Mouse (Mus musculus) kidney, postnatal 0 days (tissue): ENCODE measurements at regions not wholly inside any gene's neighbourhood (a gene's known extent, or its start where the extent isn't known, plus 50 kb on each side); places are given as distances from the start of the nearest gene placed in this dataset.

Experiments used
- ATAC-seq: fragments of 200-750 bp; cut with Nextera tagmentation; replicated peaks from 2 replicates; pipeline ENCODE4 v1.8.0; 2017; ENCODE audit warnings: low read depth, moderate number of reproducible peaks, moderate TSS enrichment, moderate library complexity; ENCODE audit not compliant: low FRiP score
- DNase-seq: peaks from one replicate; pipeline ENCODE4 v3.0.0-alpha.2; 2016; ENCODE audit warnings: low spot score
- H3K27ac ChIP-seq: fragments of 300-500 bp; sonication (generic); 2 replicates; pipeline ENCODE4 v1.5.1; 2014; ENCODE audit warnings: mild to moderate bottlenecking
- H3K27me3 ChIP-seq: fragments of 300-500 bp; sonication (generic); 2 replicates; pipeline ENCODE4 v1.6.1; 2014; ENCODE audit warnings: low read length, mixed read lengths; ENCODE audit not compliant: insufficient read depth
- H3K36me3 ChIP-seq: fragments of 300-500 bp; sonication (generic); 2 replicates; pipeline ENCODE4 v1.6.1; 2014; ENCODE audit warnings: low read length, mixed read lengths; ENCODE audit not compliant: insufficient read depth
- H3K4me1 ChIP-seq: fragments of 300-500 bp; sonication (generic); replicated peaks from 2 replicates; pipeline ENCODE4 v1.6.1; 2014; ENCODE audit warnings: antibody characterized with exemption, low read length, mixed read lengths; ENCODE audit not compliant: insufficient read depth
- H3K4me2 ChIP-seq: fragments of 300-500 bp; sonication (generic); 2 replicates; pipeline ENCODE4 v1.6.1; 2014; ENCODE audit warnings: mild to moderate bottlenecking, low read length, moderate library complexity, mixed read lengths
- H3K4me3 ChIP-seq: fragments of 300-500 bp; sonication (generic); replicated peaks from 2 replicates; pipeline ENCODE4 v1.5.1; 2014; ENCODE audit warnings: low read depth, low read length
- H3K9ac ChIP-seq: fragments of 300-500 bp; sonication (generic); 2 replicates; pipeline ENCODE4 v1.6.1; 2014; ENCODE audit warnings: low read depth, low read length
- H3K9me3 ChIP-seq: fragments of 300-500 bp; sonication (generic); replicated peaks from 2 replicates; pipeline ENCODE4 v1.6.1; 2016; ENCODE audit warnings: low read length, inconsistent platforms, mixed read lengths
- CTCF ChIP-seq: IDR thresholded peaks from 2 replicates; pipeline ENCODE4 v1.5.1; 2016; ENCODE audit warnings: antibody characterized with exemption, low read depth, mild to moderate bottlenecking, moderate library complexity
- WGBS: fragments of 180-500 bp; shearing (Covaris S2); extraction: QIAGEN DNeasy Blood & Tissue Kit; methylation state at CpG from one replicate; pipeline ENCODE4 v1.1.7; 2014; 5-methylcytosine and 5-hydroxymethylcytosine counted together

DNA sequence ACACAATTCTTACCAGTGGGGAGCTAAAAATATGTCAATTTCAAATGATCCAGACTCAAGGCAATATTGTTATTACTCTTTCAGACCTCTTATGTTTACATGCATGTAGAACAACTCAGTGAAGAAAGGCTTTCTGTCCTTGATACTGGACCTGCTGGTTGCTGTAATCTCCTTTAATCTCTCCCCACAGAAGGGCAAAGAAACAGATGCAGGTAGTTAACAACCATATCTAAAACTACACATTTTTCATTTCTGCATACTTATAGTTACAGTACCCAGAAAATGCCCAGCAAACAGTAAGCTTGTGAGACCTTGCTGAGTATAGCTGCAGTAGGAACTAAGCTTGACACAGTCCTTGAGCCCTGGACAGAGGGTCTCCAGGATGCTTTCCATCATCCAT is 585.1 kb upstream of the Stxbp6 start:
- no peak for DNase-seq
- Histone ChIP-seq H3K27me3 (no peaks in the 10 kb centered on the region), H3K4me2 (no peak overlapping the region), H3K9me3 (no peaks in the 10 kb centered on the region), H3K27ac (no peak overlapping the region), H3K9ac (no peak overlapping the region), H3K4me3 (no peak overlapping the region), H3K36me3 (no peaks in the 10 kb centered on the region), H3K4me1 (no peaks in the 10 kb centered on the region)
- no peak for ATAC-seq
- no peak for TF ChIP-seq CTCF

DNA sequence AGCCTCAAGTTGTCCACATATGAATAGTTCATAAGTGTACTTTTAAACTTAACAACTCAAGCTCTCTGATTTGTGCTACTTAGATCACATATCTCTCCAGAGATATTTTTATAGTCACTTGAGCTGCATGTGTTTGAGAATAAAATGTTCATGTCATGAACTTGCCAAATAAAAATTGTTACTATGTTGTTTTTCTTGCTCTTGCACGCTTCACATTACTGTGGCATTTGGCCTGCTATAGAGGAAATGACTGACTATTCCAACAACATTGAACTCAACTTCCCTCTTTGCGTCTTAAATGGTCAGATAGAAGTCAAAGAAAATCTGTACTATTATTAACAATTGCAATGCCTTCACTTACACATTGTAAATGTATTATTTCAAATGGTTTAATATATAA is 582.1 kb upstream of the Stxbp6 start:
- no peak for ATAC-seq
- 31% methylated on average over 2 of the region's 2 CpGs for WGBS
- H3K27me3 ChIP-seq: no peaks in the 10 kb centered on the region

DNA sequence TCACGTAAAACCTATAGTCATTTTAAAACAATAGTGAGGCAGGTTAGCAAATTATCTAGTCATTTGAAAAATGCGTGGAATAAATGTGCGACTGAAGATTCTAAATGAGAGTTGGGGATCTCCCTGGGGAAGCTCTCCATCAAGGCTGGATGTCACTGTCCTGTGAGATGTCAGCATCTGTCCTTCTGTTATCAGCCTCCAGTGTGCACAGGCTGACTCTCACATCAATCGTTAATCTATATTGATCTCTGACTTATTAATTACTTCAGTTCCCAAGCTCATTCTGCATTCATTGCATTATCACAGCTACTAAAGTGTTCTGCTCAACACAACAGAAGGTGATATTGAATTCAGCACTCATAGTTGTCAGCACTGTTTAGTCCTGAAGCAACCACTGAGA is 574.1 kb upstream of the Stxbp6 start:
- 92% methylated on average over 4 of the region's 4 CpGs for WGBS
- Histone ChIP-seq H3K27me3 (no peaks in the 10 kb centered on the region), H3K4me3 (no peak overlapping the region), H3K36me3 (no peaks in the 10 kb centered on the region), H3K27ac (no peak overlapping the region), H3K9ac (no peak overlapping the region), H3K4me2 (no peak overlapping the region), H3K9me3 (no peaks in the 10 kb centered on the region), H3K4me1 (no peaks in the 10 kb centered on the region)
- DNase-seq (no peak), ATAC-seq (no peak)
- no peak for TF ChIP-seq CTCF

More for the DNA sequence above, 582.1 kb upstream of the Stxbp6 start:
- no peak overlapping the region for H3K9ac ChIP-seq
- DNase-seq: peak; percentile 75
- H3K36me3 ChIP-seq: no peaks in the 10 kb centered on the region
- no peak overlapping the region for H3K27ac ChIP-seq
- no peak for TF ChIP-seq CTCF
- H3K4me1 ChIP-seq: no peaks in the 10 kb centered on the region
- H3K9me3 ChIP-seq: no peaks in the 10 kb centered on the region
- H3K4me3 ChIP-seq: no peak overlapping the region
- H3K4me2 ChIP-seq: no peak overlapping the region

DNA sequence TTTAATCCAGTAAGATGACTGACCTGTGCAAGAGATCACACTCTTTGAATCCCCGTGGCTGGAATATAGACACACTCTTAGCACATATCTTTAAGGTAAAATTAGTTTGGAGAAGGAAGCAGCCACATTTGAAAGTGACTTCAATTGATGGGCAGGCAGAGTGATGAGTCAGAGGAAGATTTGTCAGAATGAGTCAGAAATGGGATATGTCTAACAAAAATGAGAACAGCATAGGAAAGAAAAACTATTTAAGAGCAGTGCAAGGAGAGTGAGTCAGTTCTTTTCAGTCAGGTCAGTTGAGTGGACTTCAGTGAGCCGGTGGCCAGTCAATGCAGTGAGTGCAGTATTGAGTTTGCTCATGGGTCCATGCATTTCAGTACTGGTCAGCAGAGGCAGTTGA is 569.7 kb upstream of the Stxbp6 start:
- no peak for DNase-seq
- Histone ChIP-seq H3K4me3 (no peak overlapping the region), H3K4me1 (no peaks in the 10 kb centered on the region), H3K9ac (no peak overlapping the region), H3K27ac (no peak overlapping the region), H3K36me3 (no peaks in the 10 kb centered on the region), H3K27me3 (no peaks in the 10 kb centered on the region), H3K9me3 (no peaks in the 10 kb centered on the region), H3K4me2 (no peak overlapping the region)
- TF ChIP-seq CTCF: no peak
- no peak for ATAC-seq
- WGBS: 78% methylated on average over 2 of the region's 2 CpGs

DNA sequence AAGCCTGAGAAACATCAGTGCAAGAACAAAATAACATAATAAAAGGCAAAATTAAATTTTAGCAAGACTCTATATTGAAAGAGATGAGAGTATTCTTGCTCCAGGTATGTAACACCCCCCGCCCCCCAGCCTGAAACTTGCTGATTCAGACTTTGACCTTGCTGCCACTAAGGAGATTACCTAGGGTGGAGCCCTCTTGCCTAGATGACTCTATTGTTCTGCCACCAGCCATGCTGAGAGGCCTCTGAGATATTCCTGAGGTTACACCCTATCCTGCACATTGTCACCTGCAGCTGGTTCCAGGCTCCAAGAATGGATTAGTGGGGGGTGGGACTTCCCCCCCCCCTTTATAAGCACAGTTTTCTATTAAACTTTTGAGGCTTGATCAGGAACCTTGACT is 548.3 kb upstream of the Stxbp6 start:
- Histone ChIP-seq H3K4me3 (no peak overlapping the region), H3K4me2 (no peak overlapping the region), H3K9ac (no peak overlapping the region), H3K36me3 (no peaks in the 10 kb centered on the region), H3K27ac (no peak overlapping the region), H3K27me3 (no peaks in the 10 kb centered on the region), H3K4me1 (no peaks in the 10 kb centered on the region), H3K9me3 (no peaks in the 10 kb centered on the region)
- DNase-seq (no peak), ATAC-seq (no peak)
- TF ChIP-seq CTCF: no peak
- 96% methylated on average over 1 of the region's 1 CpGs for WGBS

DNA sequence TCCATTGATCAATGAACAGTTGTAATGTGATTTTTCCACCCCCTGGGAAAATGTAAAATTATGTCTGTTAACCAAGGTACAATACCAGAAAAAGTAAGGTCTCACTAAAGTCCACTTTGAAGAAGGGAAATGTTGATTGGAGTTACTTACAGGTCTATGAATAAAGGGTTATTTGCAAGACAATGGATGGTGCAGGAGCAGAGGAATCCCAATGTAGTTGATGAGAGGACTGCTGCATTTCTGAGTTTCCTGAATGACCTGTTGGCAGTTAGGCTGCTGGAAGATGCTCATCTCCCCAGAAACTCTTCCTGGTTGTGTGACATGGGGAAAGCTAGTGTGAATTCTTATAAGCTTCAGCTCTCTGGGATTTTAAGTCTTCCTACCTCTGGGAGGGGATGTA is 545.5 kb upstream of the Stxbp6 start:
- no peak overlapping the region for H3K9ac ChIP-seq
- H3K9me3 ChIP-seq: no peaks in the 10 kb centered on the region
- H3K36me3 ChIP-seq: no peaks in the 10 kb centered on the region
- H3K27me3 ChIP-seq: no peaks in the 10 kb centered on the region
- DNase-seq (no peak), ATAC-seq (no peak)
- no peak overlapping the region for H3K4me2 ChIP-seq
- no peak overlapping the region for H3K4me3 ChIP-seq
- no peak overlapping the region for H3K27ac ChIP-seq
- no peak for TF ChIP-seq CTCF
- H3K4me1 ChIP-seq: no peaks in the 10 kb centered on the region

DNA sequence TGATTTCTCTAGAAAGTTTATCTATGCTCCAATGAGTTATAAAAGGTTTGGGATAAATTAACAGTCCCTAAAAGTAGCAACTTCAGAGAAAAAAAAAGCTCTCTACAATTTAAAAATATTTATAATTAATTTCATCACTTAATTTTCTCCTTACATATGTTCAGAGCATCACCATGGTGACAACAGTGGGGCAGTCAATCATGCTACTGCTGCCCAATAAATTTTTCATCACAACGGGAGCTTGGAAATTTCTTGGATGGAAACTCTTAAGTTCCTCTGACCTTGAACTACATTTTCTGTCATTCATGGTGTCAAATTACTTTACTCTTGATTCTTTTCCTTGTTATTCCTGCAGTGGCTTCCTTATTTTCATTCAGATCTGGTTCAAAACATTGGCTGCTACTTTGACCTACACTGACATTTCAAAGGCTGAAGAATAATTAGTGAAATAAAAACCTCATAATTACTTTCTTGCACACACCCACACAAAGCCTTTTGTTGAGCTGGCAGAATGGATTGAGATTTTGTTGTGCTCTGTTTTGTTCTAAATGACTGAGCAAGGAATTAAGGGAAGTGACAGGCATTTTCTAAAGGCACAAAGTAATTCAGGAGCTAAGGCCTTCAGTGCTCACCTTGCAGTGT is 540.1 kb upstream of the Stxbp6 start:
- no peak overlapping the region for H3K27ac ChIP-seq
- 8% methylated on average over 1 of the region's 1 CpGs for WGBS

More for the DNA sequence above, 540.1 kb upstream of the Stxbp6 start:
- DNase-seq: peak; percentile 64
- H3K9ac ChIP-seq: no peak overlapping the region
- H3K27me3 ChIP-seq: no peaks in the 10 kb centered on the region
- no peak overlapping the region for H3K4me2 ChIP-seq
- H3K36me3 ChIP-seq: no peaks in the 10 kb centered on the region
- no peaks in the 10 kb centered on the region for H3K4me1 ChIP-seq
- ATAC-seq: no peak; the same call in 1 of the 2 replicates
- no peaks in the 10 kb centered on the region for H3K9me3 ChIP-seq
- no peak overlapping the region for H3K4me3 ChIP-seq
- no peak for TF ChIP-seq CTCF
